Mouse (Mus musculus) kidney, adult 10 weeks (tissue): ENCODE measurements around the gene Msh6. TPM values are rescaled to one million over a fixed set of nuclear protein-coding genes. Genes with fewer than 3 reads are reported as not detected.

Experiments used
- polyA plus RNA-seq: library from polyadenylated mRNA; stranded (reverse); fragments of 350-450 nt; fragmentation: Illumina TruSeq; extraction: RNeasy Lipid Tissue Mini Kit (QIAGEN cat#74804); gene quantifications from one replicate; pipeline ENCODE4 v1.2.3, GENCODE M21; 2014; ENCODE audit warnings: low read depth, low replicate concordance

Msh6 gene
- 15.0 TPM for polyA plus RNA-seq

DNA sequence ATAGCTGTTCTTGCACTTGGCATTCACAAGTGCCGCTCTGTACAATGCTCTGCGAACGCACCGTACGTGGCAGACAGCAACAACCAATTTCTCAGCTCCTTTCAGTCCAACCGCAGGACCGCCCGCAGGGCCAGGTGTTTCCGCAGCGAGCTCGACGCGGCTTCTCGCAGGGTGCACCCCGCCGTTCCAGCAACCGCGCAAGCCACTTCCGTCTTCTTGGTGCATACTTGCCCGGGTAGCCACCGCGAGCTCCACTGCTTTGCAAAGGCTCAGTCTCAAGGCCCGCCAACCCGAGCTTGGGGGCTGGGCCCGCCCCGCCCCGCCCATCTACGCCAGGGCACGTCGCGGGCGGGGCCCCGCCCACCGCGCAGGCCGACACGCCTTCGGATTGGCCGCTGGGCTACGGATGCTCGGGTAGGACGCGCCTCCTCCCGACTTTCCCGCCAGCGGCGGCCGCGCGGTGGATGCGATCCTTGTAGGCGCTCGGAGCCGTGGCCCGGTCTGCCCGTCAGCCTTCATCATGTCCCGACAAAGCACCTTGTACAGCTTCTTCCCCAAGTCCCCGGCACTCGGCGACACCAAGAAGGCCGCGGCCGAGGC, at the start of gene Msh6:
TSS of gene Msh6 (plus strand) at position 434 of the 600 bp plus-strand sequence.

Other genes starting within 250 kb of the Msh6 start
- not detected for gene Kcnk12, start 177.1 kb upstream of the Msh6 start, polyA plus RNA-seq
- not detected for gene Rpl36-ps4, start 54.1 kb upstream of the Msh6 start, polyA plus RNA-seq
- gene Fbxo11, start 90.2 kb downstream of the Msh6 start, polyA plus RNA-seq: 112 TPM